Mouse (Mus musculus): ENCODE measurements around the gene Prss27. TPM values are rescaled to one million over a fixed set of nuclear protein-coding genes. Genes with fewer than 3 reads are reported as not detected.

The Prss27 gene
- total RNA-seq, 2 experiments from 2014 or later, result not detected

Small RNA genes within 50 kb of the gene (microRNA-seq; reads per million reads assigned to microRNA genes)
- 0 reads per million in 2 experiments for gene Gm27700 (ENCODE audit: borderline replicate concordance in 2 of 2)

Other genes with a start within 250 kb of the Prss27 start
- 100 to 1,000 TPM; 157 to 160 TPM for gene Srrm2, start 247.6 kb upstream of the Prss27 start, total RNA-seq (2021)
- 100 to 1,000 TPM; 237 to 267 TPM for gene Elob, start 209.0 kb upstream of the Prss27 start, total RNA-seq (2021)
- not detected for gene Prss33, start 202.1 kb upstream of the Prss27 start, total RNA-seq (2021)
- not detected for gene Prss32, start 194.3 kb upstream of the Prss27 start, total RNA-seq (2021)
- gene Prss41, start 194.0 kb upstream of the Prss27 start, total RNA-seq (2021), result not detected
- not detected for gene Prss21, start 170.1 kb upstream of the Prss27 start, total RNA-seq (2021)
- not detected for gene Dcpp1, start 157.3 kb upstream of the Prss27 start, total RNA-seq (2021)
- gene Dcpp2, start 157.3 kb upstream of the Prss27 start, total RNA-seq (2021), result not detected
- not detected for gene Dcpp3, start 120.7 kb upstream of the Prss27 start, total RNA-seq (2021)
- gene Sbp, start 96.5 kb upstream of the Prss27 start, total RNA-seq (2021), result not detected
- not detected for gene Sbpl, start 82.9 kb upstream of the Prss27 start, total RNA-seq (2021)
- gene Prss30, start 57.6 kb upstream of the Prss27 start, total RNA-seq (2021), result not detected
- gene Prss22, start 40.0 kb upstream of the Prss27 start, total RNA-seq (2021), result not detected
- 1 to 10 TPM; 8.5 to 9.1 TPM for gene Kctd5, start 35.3 kb downstream of the Prss27 start, total RNA-seq (2021)
- gene Pdpk1, start 112.8 kb downstream of the Prss27 start, total RNA-seq (2021), result 10 to 100 TPM; 35.2 to 38.6 TPM
- gene Amdhd2, start 125.6 kb downstream of the Prss27 start, total RNA-seq (2021), result 1 to 10 TPM; 8.7 to 9.8 TPM
- 100 to 1,000 TPM; 145 to 159 TPM for gene Atp6v0c, start 131.6 kb downstream of the Prss27 start, total RNA-seq (2021)
- 1 to 10 TPM; 4.1 to 4.6 TPM for gene Tbc1d24, start 167.4 kb downstream of the Prss27 start, total RNA-seq (2021)
- gene Ntn3, start 171.4 kb downstream of the Prss27 start, total RNA-seq (2021), result under 1 TPM; 0.35 to 0.56 TPM
- gene Tedc2, start 182.7 kb downstream of the Prss27 start, total RNA-seq (2021), result 1 to 10 TPM; 1.4 to 1.9 TPM
- gene Ccnf, start 213.3 kb downstream of the Prss27 start, total RNA-seq (2021), result 1 to 10 TPM in 1 of 2 experiments, under 1 TPM in 1; 0.61 to 1.1 TPM